Mouse (Mus musculus) embryonic facial prominence, embryonic 12.5 days (tissue): ENCODE measurements around the gene Arhgap22. TPM values are rescaled to one million over a fixed set of nuclear protein-coding genes. Genes with fewer than 3 reads are reported as not detected.

Source experiments
- ATAC-seq: fragments of 200-750 bp; cut with Nextera tagmentation; 2 replicates; pipeline ENCODE4 v1.8.0; 2017; ENCODE audit not compliant: insufficient number of reproducible peaks, insufficient read depth, low FRiP score, low TSS enrichment
- H3K27ac ChIP-seq: fragments of 300-500 bp; sonication (generic); 2 replicates; pipeline ENCODE4 v1.5.1; 2016; ENCODE audit warnings: mild to moderate bottlenecking
- H3K27me3 ChIP-seq: fragments of 300-500 bp; sonication (generic); 2 replicates; pipeline ENCODE4 v1.6.1; 2016; ENCODE audit warnings: mild to moderate bottlenecking, moderate library complexity
- H3K36me3 ChIP-seq: fragments of 300-500 bp; sonication (generic); 2 replicates; pipeline ENCODE4 v1.6.1; 2016; ENCODE audit warnings: mild to moderate bottlenecking
- H3K4me1 ChIP-seq: fragments of 300-500 bp; sonication (generic); 2 replicates; pipeline ENCODE4 v1.6.1; 2016
- H3K4me2 ChIP-seq: fragments of 300-500 bp; sonication (generic); replicated peaks from 2 replicates; pipeline ENCODE4 v1.6.1; 2016; ENCODE audit warnings: mild to moderate bottlenecking, moderate library complexity
- H3K4me3 ChIP-seq: fragments of 300-500 bp; sonication (generic); 2 replicates; pipeline ENCODE4 v1.5.1; 2016; ENCODE audit warnings: mild to moderate bottlenecking
- H3K9ac ChIP-seq: fragments of 300-500 bp; sonication (generic); 2 replicates; pipeline ENCODE4 v1.6.1; 2016; ENCODE audit warnings: mild to moderate bottlenecking, moderate library complexity
- H3K9me3 ChIP-seq: fragments of 300-500 bp; sonication (generic); 2 replicates; pipeline ENCODE4 v1.6.1; 2016; ENCODE audit warnings: mild to moderate bottlenecking, moderate library complexity
- WGBS: fragments of 180-500 bp; shearing (Covaris S2); methylation state at CpG from one replicate; pipeline ENCODE4 v1.1.7; 2016; 5-methylcytosine and 5-hydroxymethylcytosine counted together
- polyA plus RNA-seq: library from polyadenylated mRNA; unstranded; fragments of >200 nt; fragmentation: Nextera tagmentation; extraction: Ambion mirVana; gene quantifications from 2 replicates; pipeline ENCODE4 v1.2.1, GENCODE M21; 2016

The Arhgap22 gene
- polyA plus RNA-seq, 1 experiment from 2014 or later, result 4.5 TPM

- ATAC-seq, result no peak
- Histone ChIP-seq H3K9ac (no peak overlapping the region), H3K4me3 (no peak overlapping the region), H3K36me3 (peaks cover 38% of the 10 kb centered on the region), H3K27ac (no peak overlapping the region), H3K4me2 (no peak overlapping the region), H3K4me1 (no peaks in the 10 kb centered on the region), H3K9me3 (no peaks in the 10 kb centered on the region), H3K27me3 (no peaks in the 10 kb centered on the region)
- WGBS, result 84% methylated on average over 6 of the region's 6 CpGs
Measured at GRCm38 (mm10) chr14:33380830-33381457, 167.1 kb downstream of the Arhgap22 start.

DNA sequence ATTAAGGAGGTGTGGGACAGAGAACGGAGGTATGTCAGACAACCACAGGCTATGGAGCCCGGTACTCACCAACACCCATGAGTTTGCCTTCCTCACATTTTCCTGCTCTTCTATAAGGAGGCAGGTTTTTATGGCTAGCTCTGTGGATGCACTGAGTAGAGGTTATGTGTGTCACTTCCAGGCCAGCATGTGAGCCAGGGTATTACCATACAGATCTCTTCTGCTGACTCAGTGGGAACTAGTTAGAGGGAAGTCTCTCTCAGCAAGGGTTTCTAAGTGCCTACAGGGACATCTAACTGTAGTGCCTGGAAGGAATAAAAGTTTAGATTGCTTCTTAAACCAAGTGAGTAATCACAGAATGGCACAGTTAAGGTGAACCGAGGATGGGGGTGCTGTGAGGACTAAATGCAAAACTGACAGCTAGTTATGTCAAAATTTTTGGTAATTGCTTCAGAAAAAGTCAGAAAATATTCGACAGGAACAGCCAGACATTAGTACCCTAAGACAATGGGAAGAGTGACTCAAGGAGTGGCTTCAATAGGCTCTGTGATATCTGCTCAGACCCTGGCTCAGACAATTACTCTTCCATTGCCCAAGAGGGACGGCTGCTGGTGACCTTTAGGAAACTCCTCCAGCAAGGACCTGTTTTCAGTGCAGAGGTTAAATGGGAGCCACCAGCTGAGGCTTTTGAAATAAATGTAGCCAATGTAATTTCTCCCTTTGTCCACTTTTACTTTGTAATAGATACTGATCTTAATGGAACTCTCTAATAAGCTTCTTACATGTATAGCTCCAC is 184.4 kb downstream of the Arhgap22 start:
- peaks cover 7% of the 10 kb centered on the region for H3K36me3 ChIP-seq
- no peak overlapping the region for H3K9ac ChIP-seq
- 77% methylated on average over 5 of the region's 5 CpGs for WGBS
- H3K27me3 ChIP-seq, result no peaks in the 10 kb centered on the region
- ATAC-seq, result no peak
- no peak overlapping the region for H3K4me3 ChIP-seq
- no peak overlapping the region for H3K4me2 ChIP-seq
- no peak overlapping the region for H3K27ac ChIP-seq
- no peaks in the 10 kb centered on the region for H3K4me1 ChIP-seq
- H3K9me3 ChIP-seq, result no peaks in the 10 kb centered on the region

- Histone ChIP-seq H3K27ac (no peak overlapping the region), H3K36me3 (peaks cover 7% of the 10 kb centered on the region), H3K9ac (no peak overlapping the region), H3K4me2 (no peak overlapping the region), H3K4me1 (no peaks in the 10 kb centered on the region), H3K9me3 (no peaks in the 10 kb centered on the region), H3K27me3 (no peaks in the 10 kb centered on the region), H3K4me3 (no peak overlapping the region)
- ATAC-seq, result no peak
- WGBS, result 79% methylated on average over 3 of the region's 3 CpGs
Measured at GRCm38 (mm10) chr14:33400019-33400418, 186.2 kb downstream of the Arhgap22 start.

GRCm38 (mm10) chr14:33402331-33402730 is 188.5 kb downstream of the Arhgap22 start:
- Histone ChIP-seq H3K9ac (no peak overlapping the region), H3K27ac (no peak overlapping the region), H3K4me3 (no peak overlapping the region), H3K4me2 (no peak overlapping the region), H3K27me3 (no peaks in the 10 kb centered on the region), H3K9me3 (no peaks in the 10 kb centered on the region), H3K4me1 (no peaks in the 10 kb centered on the region), H3K36me3 (peaks cover 7% of the 10 kb centered on the region)
- ATAC-seq, result no peak
- WGBS, result 98% methylated on average over 1 of the region's 1 CpGs

GRCm38 (mm10) chr14:33415746-33416145 is 201.9 kb downstream of the Arhgap22 start:
- Histone ChIP-seq H3K4me2 (no peak overlapping the region), H3K27me3 (no peaks in the 10 kb centered on the region), H3K4me1 (no peaks in the 10 kb centered on the region), H3K4me3 (no peak overlapping the region), H3K9me3 (no peaks in the 10 kb centered on the region), H3K9ac (no peak overlapping the region), H3K27ac (no peak overlapping the region), H3K36me3 (no peaks in the 10 kb centered on the region)
- 90% methylated on average over 1 of the region's 1 CpGs for WGBS
- ATAC-seq, result no peak

DNA sequence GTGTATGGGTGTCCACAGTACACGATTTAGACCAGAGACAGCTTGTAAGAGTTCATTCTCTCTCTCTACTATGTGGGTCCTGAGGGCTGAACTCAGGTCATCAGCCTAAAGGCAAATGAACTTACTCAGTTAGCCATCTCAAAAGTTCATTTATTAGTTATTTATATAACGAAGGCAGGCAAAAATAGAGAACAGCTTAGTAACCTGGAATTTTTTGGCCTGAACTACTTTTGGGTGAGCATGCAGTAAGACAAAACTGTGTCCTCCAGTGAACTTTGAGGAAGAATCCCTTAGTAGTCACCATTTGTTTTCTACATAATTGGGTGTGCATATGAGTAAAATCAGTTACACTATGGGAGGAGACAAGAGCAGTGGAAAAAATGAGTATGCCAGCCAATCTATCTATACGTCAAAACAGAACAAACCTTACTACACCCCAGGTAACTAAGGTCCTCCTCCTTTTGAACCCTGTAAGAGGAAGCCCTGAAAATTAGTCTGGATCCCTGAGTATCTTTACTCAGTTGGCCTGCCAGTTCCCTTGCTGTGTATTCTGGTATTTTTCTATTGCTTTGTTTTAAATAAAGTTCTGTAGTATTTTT is 204.6 kb downstream of the Arhgap22 start:
- Histone ChIP-seq H3K4me2 (no peak overlapping the region), H3K4me3 (no peak overlapping the region), H3K27ac (no peak overlapping the region), H3K9ac (no peak overlapping the region), H3K27me3 (no peaks in the 10 kb centered on the region), H3K36me3 (no peaks in the 10 kb centered on the region), H3K9me3 (no peaks in the 10 kb centered on the region), H3K4me1 (no peaks in the 10 kb centered on the region)
- no peak for ATAC-seq
- 89% methylated on average over 3 of the region's 3 CpGs for WGBS

Other genes with a start within 250 kb of the Arhgap22 start
- 0.45 and 0.59 TPM in 2 replicates for gene Lrrc18, start 222.6 kb upstream of the Arhgap22 start, polyA plus RNA-seq
- 0.22 and 0.85 TPM in 2 replicates for gene Wdfy4, start 28.5 kb upstream of the Arhgap22 start, polyA plus RNA-seq
- gene Mapk8, start 233.1 kb downstream of the Arhgap22 start, polyA plus RNA-seq, result 24.1 and 24.4 TPM in 2 replicates